Mouse (Mus musculus) cerebellum, adult 11-12 months (tissue): Measurements from ENCODE around the gene Tenm4.

ENCODE experiments used
- DNase-seq: peaks from one replicate; pipeline ENCODE4 v3.0.0; 2022

Gene Tenm4

DNA sequence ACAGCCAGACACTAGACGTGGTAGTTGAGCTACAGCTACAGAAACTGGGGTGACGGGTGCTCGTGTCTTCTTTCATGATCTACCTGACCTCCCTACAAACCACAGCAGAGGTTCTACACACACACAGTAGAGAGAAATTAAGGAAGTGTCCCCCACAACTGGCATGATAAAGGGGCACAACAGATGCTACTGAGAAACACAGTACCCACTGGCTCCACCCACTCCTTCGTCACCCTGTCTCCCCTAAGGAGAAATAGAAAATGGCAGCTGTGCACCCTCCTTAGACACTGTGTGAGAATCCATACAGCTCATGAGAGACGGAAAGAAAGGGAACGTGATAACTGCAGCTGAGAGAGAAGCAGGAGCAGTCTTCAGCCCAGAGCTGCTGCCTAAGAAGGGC, 708.5 kb downstream of the Tenm4 start:
- no peak for DNase-seq

DNA sequence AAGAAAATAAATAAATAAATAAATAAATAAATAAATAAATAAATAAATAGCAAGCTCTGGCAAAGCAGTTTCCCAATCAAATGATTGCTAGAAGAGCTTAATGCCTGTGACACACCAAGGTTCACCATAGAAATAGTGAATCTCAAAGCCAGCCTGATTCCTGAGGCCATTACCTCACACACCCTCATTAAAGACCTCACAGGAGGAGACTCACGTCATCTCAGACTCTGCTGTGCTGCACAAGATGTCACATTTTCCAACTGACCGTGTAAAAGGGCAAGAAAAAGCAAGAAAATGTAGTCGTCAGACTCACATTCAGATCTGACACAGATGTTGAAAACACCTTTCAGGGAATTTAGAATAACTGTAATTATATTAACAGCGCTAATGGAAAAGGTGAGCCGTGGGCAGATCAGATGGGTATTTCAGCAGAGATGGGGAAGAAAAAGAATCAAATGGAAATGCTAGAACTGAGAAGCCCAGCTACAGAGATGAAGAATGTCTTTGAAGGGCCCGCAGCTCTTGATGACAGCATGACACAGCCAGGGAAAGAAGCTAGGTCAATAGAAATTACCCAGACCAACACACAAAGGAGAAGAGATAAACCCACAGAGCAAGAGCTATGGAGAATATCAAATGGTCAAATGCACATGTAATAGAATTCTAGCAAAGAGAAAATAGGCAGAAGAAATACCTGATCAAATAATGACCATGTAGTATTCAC, 709.3 kb downstream of the Tenm4 start:
- no peak for DNase-seq

DNA sequence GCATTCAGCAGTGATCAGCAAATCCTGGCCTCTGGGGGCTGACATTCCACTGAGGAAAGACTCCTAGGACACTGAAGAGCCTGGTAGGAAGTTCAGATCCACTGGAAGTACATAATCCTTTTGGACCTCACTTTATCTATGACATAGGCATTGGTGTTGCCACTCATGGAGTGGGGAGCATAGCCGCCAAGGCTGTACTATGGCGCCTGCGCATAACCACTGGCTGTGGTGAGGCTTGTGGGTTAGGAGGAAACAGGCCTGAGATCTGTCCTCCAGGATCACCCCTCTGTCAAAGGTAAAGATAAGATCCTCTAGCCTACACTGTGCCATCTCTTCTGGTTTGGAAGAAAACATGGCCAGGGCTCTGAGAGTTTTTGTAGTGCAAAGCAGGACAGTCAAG, 712.3 kb downstream of the Tenm4 start:
- DNase-seq, result no peak

DNA sequence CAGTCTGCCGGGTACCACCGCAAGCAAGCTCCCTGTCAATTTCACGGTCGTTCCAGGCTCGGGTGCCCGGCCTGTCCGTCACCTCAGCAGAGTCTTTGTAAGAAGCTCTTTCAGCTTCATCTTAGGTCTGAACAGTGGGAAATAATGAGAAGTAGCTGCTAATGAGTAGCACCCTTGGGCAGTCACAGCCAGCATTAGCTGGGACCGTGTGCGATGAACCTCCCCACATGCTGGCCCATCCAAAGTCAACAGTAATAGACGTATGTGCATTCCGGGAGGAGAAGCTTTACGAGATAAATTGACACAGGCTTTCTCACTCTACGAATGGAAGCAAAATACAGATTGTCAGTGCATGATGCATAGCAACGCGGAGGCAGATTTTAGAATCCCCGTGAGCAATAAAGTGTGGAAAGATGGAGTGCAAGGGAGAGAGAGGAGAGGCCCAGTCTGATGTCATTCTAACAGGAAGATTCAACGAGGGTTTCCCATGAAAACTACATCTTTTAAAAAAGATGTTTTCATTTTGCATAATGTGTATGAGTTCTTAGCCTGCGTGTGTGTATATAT, 716.1 kb downstream of the Tenm4 start:
- DNase-seq, result no peak

DNA sequence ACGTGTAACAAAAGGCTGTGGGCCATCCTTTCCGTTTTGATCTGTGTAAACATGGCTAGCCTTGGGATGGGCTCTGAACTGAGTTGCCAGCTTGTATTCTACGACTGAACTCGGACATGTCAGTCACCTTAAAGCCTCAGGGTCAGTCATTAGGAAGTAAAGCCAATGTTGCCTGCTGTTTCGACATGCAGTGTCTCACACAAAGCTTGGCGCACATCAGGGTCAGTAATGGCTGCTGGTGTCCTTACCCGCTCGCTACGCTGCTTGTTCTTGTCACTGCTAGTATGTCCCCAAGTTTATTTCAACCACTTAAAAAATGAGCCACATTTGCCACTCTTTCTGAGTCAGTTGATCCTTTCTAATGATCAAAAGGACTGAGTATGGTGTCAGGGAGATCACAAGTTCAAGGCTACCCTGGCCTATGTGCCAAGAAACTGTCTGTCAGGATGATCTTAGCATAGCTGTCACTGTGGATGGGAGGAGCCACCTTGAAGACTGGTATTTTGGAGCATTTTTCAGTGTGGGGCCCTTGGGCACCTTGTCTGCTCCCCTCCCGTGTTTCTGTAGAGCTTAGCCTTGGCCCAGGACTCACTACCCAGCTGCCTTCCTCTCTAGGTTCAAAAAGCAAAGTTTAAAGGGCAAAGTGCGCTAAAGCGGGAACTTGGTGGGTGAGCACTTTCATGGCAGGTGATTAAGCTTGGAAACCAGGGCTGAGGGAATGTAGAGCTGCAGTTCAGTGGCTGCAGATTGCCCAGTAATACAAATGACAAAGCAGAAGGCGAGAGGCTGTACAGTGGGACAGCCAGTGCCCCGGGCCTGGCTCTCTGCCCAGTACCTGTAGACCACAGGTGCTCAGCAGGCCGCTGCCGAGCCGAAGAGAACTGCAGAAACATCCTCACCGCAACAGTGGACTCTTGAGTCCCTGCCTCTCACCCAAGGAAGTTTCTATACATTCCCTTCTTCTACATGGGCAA, 718.3 kb downstream of the Tenm4 start:
- no peak for DNase-seq

DNA sequence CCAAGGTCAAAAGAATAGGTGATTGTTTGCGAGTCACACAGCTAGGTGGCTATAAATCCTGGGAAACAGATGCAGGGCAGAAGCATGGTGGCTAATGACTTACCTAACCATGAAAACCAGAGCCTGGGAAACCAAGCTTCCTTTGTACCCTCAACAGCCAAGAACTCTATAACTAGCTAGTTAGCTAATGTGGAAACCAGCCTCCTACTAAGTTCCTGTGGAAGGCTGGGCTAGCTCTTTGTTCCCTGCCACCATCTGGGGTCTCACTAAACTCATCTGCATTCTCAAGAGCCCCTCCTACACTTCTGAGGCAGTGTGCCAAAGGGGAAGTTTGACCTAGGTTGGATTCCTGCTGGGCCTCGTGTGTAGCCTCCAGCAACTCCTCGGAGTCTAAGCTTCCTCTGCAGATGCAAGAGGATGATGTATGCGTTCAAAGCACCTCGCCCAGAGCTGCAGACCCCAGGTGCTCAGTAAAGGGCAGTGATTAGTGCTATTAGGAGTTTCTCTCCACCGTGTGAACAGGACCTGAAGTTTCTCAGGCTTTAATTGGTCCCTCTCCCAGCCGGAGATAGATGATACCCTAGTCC, 719.1 kb downstream of the Tenm4 start:
- DNase-seq, result no peak

DNA sequence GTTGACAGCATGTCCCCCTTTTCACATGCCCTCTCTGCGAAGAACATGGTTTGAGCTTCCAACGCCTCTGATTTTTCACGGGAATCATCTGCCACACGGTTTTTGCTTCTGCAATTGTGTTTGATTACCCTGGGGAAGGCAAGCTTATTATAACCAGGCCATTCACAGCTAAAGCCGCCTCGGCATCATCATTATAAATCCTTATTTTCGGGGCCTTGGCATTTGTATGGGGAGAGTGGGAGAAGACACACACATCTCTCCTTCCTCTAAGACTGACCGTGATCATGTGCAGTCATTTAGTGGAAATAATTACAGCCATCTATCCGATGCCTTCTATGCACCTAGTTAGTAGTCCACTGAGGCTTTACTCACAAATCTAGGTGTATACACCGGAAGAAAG, 719.9 kb downstream of the Tenm4 start:
- DNase-seq, result no peak

DNA sequence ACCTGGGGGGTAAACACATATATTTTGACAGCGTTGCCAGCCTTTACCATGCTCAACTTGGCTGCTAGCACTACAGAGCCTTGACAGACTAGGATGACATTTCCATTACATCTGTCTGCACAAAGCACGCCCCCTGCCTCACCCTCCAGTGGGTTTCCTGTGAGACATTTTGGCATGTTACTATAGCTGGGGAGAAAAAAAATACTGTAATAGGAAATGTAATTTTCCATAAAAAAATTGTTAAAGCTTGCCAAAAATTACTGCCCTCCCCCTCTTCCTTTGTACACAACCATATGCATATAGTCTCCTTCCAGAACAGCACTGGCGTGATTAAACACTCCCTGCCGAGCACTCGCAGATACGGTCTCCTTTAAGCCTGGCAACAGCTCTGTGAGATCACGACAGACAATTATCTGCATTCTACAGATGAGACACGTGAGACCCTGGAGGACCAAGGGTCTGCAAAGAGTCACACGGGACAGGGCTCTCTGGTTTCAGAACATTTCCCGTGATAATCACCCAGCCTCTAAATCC, 728.1 kb downstream of the Tenm4 start:
- DNase-seq, result no peak

DNA sequence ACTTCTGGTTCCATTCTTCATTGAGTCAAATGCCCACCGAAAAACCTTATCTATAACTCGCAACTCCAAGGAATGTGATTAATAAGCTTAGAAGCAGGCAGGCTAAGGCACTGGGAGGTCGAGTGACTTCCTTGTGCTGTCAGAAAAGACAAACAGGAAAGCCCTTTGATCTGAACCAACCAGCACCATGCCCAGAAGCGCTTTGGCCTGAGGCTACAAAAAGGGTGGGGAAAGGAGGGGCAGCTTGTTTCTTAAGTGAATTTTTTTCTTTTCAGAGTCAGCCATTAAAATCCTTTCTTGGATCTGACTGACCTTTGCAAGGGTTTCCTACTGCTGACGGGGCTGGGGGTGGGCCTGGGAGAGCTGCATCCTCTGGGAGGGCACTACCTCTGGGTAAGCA, 731.1 kb downstream of the Tenm4 start:
- DNase-seq, result no peak

DNA sequence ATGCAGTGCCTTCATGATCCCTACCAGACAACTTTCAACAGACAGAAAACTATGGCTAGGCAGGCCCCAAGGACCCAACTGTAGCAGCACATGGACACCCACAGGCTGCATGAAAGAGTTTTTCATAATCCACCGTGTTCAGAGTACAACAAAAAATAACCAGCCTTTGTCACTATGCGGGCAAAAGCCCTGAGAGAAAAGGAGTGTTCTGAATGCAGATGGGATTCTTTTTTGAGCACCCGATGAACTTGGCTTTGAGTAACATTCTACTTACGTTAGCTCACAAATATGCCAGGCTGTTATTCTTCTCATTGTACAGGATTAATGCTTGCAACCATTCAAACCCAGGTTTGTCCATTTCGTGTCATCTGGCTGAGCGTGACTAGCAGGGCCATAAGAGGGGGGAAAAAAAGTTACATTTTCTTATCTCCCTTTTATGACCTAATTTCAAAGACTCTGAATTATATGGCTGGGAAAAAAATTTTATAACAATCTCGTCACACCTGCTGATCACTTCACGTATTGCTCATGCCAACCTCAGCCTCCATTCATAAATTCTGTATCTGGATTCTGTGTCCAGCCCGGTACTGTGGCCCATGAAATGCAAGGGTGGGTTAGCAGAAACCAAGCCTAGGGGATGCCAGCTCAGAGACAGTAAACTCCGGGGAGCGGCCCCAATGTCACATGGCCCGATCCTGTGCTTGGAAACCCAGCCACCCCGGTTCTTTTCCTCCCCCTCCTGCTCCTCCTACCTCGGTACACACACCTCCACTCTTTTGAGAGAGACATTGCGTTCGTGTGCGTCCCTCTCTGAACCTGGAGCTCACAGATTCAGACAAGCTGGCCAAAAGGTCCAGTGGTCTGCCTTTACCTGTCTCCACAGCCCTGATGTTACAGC, 732.3 kb downstream of the Tenm4 start:
- no peak for DNase-seq

DNA sequence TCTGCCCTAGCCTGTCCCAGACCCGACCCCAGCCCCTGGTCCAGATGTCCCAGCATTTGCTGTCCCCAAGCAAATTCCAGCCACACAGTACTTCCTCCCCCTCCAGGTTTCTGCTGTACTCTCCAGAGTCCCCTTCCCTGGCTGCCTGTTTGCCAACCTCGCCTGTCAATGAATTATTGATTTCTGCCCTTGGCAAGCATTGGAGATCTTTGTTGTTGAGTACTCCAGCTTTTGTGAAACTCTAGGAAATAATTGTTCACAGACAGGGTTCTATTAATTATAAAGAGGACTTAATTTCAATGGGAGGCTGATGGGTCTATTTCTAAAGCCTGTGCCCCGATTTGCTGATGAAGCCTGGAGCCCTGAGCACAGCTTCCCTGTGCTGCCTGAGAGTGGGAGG, 733.4 kb downstream of the Tenm4 start:
- DNase-seq, result no peak

DNA sequence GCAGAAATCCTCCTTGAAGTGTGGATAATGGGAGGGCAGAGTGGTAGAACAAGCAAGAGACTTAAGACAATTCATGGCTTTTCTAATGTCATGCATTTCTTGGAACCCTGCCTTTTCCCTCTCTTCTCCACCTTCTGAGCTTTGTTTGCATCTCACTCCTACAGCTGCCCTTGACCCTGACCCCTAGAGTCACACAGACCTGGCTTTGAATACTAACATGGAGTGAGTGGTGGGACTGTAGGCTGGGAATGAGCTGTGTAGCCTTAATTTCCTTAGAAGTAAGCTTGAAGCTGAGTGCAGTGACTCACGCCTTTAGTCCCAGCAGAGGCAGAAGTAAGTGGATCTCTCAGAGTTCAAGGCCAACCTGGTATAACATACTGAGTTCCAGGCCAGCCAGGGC, 733.9 kb downstream of the Tenm4 start:
- DNase-seq, result no peak

DNA sequence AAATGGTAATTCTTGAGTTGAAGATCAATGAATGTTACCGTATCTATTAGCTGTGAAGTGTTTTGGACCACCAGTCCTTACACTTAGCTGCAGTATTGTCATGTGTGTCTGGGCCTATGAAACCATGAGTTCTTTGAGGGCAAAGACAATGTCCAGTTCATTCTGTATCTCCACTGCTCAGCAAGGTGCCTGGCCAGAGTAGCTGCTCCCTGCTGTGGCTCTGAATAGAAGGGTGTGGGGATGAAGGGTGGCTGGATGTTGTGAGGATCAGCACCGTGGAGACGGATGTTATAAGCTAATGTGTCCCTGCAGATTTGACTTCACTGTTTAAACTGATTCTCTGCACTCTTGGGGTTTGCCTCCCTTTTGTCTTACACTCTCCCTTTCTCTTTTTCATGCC, 734.4 kb downstream of the Tenm4 start:
- DNase-seq, result no peak

DNA sequence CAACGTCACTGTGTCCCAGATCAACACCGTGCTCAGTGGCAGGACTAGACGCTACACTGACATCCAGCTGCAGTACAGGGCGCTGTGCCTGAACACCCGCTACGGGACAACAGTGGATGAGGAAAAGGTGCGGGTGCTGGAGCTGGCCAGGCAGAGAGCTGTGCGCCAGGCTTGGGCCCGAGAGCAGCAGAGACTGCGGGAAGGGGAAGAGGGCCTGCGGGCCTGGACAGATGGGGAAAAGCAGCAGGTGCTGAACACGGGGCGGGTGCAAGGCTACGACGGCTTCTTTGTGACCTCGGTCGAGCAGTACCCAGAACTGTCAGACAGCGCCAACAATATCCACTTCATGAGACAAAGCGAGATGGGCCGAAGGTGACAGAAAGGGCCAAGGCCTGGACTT, 735.2 kb downstream of the Tenm4 start:
- DNase-seq, result no peak

DNA sequence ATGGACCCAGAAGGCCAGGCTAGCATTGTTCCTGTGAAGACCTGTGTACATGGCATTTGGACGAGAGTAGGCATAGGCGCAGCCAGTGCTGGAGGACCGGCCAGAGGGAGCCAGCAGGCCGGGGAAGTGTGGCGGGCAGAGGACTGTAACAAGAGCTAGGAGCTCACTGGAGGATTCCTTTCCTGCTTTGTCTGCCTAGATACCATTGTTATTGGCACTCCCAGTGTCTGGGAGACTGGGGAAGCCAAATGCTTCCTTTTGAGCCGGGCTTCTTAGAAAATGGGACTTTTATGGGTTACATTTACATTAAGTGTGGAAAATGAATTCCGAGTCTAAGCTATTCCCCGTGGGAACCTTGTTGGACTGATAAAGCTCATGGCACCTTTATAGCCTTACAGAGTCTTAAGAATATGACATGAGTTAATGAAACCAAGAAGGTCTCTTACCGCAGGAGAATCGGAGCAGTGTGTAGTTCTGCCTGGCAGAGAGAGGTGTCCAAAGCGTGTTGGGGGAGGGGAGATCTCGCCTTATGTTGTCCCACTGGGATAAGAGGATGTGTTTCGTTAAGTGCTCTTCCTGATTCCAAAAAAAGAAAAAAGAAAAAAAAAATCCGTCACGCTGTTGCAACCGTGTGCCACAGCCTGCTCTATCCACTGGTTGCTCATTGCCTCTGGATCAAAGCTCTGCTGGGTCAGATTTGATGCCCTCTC, 737.1 kb downstream of the Tenm4 start:
- DNase-seq, result no peak

DNA sequence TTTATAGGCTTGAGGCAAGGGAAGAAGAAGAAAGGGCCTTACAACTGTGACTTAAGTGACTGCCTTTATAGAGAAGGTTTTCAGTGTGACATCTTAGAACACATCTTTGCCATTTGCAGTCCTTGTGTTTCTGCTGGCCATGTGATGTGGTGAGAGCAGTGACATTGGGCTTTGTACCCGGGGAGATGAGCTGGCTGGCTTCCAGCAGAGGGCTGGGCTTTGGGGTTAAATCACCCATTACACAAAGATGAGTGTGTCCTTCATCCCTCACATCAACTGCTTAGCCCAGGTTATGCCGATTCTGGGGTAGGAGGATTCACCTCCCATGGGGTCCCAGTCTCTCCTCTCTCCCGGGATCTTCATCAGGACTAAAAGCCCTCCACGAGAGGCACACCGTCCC, 738.8 kb downstream of the Tenm4 start:
- DNase-seq, result no peak

DNA sequence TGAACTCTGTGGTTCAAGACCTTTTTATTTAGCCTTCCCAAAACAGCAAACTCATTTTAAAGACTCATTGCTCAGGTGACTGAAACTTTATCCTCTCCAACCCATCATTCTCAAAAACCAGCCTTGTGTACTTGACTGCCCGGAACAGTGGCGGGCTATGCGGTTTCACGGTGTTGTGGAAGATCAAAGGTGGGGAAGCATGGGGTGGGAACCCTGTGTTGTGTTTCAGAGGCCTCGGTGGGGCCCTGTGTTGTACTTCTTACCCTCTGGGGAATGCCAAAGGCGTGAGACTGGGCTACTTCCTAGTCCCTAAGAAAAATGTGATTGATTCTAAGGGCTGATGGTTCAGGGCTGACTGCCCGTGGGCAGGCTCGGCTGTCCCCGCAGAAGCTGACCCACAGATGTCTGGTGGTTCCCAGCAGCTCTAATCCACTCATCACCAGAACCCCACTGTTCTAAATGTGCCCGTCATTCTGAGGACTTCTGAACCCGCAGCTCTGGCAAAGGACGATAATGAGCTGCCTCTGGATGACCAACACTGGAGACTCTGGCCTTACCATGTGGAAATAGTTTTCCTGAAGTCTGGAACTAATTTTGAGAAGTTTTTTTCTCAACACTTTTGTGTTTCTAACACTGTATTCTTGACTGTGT, 739.4 kb downstream of the Tenm4 start:
- no peak for DNase-seq

DNA sequence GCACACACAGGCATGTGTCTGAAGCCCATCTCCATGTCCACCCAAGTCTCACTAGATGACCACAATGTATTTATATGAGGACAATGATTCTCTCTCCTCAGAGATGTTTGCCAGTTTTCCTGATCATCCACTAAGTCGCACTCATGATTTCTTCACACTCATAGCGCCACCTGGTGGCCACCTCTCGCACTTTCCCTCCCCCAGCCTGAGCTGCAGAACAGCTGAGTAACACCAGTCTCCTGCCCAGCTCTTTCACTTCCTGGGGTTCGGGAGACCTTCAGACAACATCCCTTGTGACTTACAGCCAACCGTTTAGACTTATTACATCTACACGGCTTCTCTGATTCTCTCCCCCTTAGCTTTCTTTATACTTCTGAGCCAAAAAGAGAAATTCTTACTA, 743.0 kb downstream of the Tenm4 start:
- DNase-seq, result peak; percentile 54

DNA sequence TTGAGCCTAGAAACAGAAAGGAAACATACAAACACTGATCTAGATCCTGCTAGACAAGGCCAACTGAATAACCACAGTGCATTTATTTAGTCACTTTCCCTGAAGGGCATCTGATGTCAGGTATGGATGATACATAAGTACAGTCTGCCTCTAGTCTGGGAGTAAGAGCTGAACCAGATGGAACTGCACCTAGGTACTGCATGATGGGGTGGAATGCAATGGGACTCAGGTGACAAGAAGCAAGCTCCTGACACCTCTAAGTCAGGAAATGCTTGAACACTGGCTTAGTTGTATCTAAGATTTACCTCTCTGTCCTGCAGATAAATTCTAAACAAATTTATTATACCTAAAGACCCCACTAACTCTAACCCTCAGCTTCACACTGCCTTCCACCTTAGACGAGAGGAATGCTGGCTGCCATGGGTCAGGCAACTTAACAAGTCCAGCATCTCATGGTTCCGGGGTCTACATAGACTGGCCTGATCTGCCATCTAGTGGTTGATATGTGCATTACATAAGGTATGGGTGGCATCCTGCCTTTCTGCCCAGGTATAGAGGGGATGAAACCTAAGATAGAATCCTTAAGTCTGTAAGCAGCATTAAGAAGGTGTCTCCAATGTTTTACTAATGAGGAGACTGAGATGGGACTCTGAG, 744.5 kb downstream of the Tenm4 start:
- peak; percentile 34 for DNase-seq

DNA sequence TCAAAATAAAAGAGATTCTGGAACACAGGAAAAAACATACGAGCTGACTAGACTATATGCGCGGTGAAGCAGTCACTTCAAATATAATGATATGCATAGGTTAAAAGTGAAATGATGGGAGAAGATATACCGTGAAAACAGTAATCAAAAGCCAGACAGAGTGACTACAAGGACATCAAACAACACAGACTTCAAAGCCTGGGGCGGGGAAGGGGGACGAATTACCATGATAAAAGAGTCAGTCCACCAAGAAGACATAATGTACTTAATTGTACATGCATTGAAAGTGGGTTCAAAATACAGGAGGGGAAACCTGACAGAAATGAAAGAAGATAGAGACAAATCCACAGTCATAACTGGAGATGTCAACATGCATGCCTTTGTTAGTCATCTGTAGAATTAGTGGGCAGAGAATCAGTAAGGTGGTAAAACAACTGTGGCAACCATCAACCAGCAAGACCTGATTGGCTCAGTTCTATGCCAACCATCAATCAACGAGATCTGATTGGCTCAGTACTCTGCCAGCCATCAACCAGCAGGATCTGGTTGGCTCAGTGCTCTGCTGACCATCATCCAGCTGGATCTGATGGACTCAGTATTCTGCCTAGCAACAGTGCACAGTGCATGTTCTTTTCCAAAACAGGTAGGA, 749.5 kb downstream of the Tenm4 start:
- no peak for DNase-seq
